Mouse (Mus musculus): Measurements from ENCODE around the gene Zfp936. TPM values are rescaled to one million over a fixed set of nuclear protein-coding genes. Genes with fewer than 3 reads are reported as not detected.

Gene Zfp936
- polyA plus RNA-seq, 1 experiment from 2014 or later: not detected

Small RNA genes lying within 50 kb of the gene (microRNA-seq; reads per million reads assigned to microRNA genes)
- not detected for gene Gm22707

Other genes starting within 250 kb of the Zfp936 start
- not detected in 2 replicates for gene Gm2381, start 247.0 kb upstream of the Zfp936 start, polyA plus RNA-seq (2015; fragmentation: Nextera tagmentation; extraction: Ambion mirVana)
- not detected in 2 replicates for gene Vmn2r63, start 180.4 kb upstream of the Zfp936 start, polyA plus RNA-seq (2015; fragmentation: Nextera tagmentation; extraction: Ambion mirVana)
- not detected in 2 replicates for gene Gm9268, start 95.5 kb upstream of the Zfp936 start, polyA plus RNA-seq (2015; fragmentation: Nextera tagmentation; extraction: Ambion mirVana)
- 8.2 and 8.7 TPM in 2 replicates for gene Zfp715, start 199.1 kb downstream of the Zfp936 start, polyA plus RNA-seq (2015; fragmentation: Nextera tagmentation; extraction: Ambion mirVana)
- 0.46 and 0.54 TPM in 2 replicates for gene Siglecf, start 237.1 kb downstream of the Zfp936 start, polyA plus RNA-seq (2015; fragmentation: Nextera tagmentation; extraction: Ambion mirVana)